Mouse (Mus musculus) retina, postnatal 7 days (tissue): ENCODE measurements around the gene Alpk3.
"Not testable (repeated sequence)": the region's sequence is repeated elsewhere in the genome, so short reads cannot be mapped to it uniquely, and the experiment has no call there.

ENCODE experiments used
- DNase-seq: peaks from one replicate; pipeline ENCODE4 v3.0.0-alpha.2; 2012; ENCODE audit warnings: low read depth, low spot score

The Alpk3 gene

GRCm38 (mm10) chr7:81131864-81132263, 74.5 kb downstream of the Alpk3 start:
- DNase-seq: no peak

GRCm38 (mm10) chr7:81132851-81133279, 75.5 kb downstream of the Alpk3 start:
- no peak for DNase-seq

- no peak for DNase-seq
Measured at GRCm38 (mm10) chr7:81133416-81133815, 76.0 kb downstream of the Alpk3 start.

- DNase-seq: no peak
Measured at GRCm38 (mm10) chr7:81133941-81134340, 76.5 kb downstream of the Alpk3 start.

- no peak for DNase-seq
Measured at GRCm38 (mm10) chr7:81134614-81135067, 77.2 kb downstream of the Alpk3 start.

GRCm38 (mm10) chr7:81137292-81137691, 79.9 kb downstream of the Alpk3 start:
- DNase-seq: no peak

GRCm38 (mm10) chr7:81139100-81139499, 81.7 kb downstream of the Alpk3 start:
- no peak for DNase-seq

- DNase-seq: no peak
Measured at GRCm38 (mm10) chr7:81139671-81140404, 82.4 kb downstream of the Alpk3 start.

- DNase-seq: no peak
Measured at GRCm38 (mm10) chr7:81141541-81141940, 84.1 kb downstream of the Alpk3 start.

GRCm38 (mm10) chr7:81143056-81143455, 85.7 kb downstream of the Alpk3 start:
- not testable (repeated sequence) for DNase-seq

- DNase-seq: no peak
Measured at GRCm38 (mm10) chr7:81149759-81150158, 92.4 kb downstream of the Alpk3 start.

GRCm38 (mm10) chr7:81151216-81151615, 93.8 kb downstream of the Alpk3 start:
- no peak for DNase-seq

- no peak for DNase-seq
Measured at GRCm38 (mm10) chr7:81152306-81152705, 94.9 kb downstream of the Alpk3 start.

- no peak for DNase-seq
Measured at GRCm38 (mm10) chr7:81152826-81153225, 95.4 kb downstream of the Alpk3 start.

- DNase-seq: no peak
Measured at GRCm38 (mm10) chr7:81153327-81153726, 95.9 kb downstream of the Alpk3 start.

GRCm38 (mm10) chr7:81154244-81154643, 96.8 kb downstream of the Alpk3 start:
- DNase-seq: not testable (repeated sequence)

GRCm38 (mm10) chr7:81154960-81155359, 97.6 kb downstream of the Alpk3 start:
- peak; percentile 62 for DNase-seq
